Mouse (Mus musculus) heart, postnatal 4 days (tissue): Measurements from ENCODE around the gene Gde1. TPM values are rescaled to one million over a fixed set of nuclear protein-coding genes. Genes with fewer than 3 reads are reported as not detected.

Experiments
- DNase-seq: peaks from one replicate; pipeline ENCODE4 v3.0.0; 2021
- total RNA-seq, 2 experiments: library from RNA; stranded (reverse); gene quantifications; 2 replicates each; pipeline ENCODE4 v1.2.3; 2021

The Gde1 gene
- 10 to 100 TPM; 38.6 to 38.8 TPM for total RNA-seq

- DNase-seq = peak; percentile 91
These were observed at the start of gene Gde1 for GRCm38 (mm10) chr7:118705101-118705961. TSS of gene Gde1 (minus strand) at chr7:118705778.

DNA sequence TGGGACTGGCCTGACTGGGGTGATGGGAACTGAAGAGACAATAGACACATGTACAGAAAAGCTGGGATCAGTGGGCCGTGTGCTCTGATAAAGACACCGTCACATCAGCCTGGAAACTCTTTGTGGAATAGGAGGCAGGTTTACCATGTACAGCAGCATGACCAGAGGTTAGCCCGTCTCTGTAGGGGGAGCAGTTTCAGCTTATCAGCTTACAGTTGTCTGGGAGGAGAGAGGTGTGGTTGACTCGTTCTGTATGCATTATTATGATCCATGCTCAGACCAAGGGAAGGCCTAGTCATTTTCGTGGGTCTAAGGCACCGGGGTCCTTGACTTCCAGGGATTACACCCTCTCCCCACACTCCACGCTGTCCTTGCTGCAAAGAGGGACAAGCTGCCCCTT is 46.0 kb upstream of the Gde1 start:
- DNase-seq = no peak

DNA sequence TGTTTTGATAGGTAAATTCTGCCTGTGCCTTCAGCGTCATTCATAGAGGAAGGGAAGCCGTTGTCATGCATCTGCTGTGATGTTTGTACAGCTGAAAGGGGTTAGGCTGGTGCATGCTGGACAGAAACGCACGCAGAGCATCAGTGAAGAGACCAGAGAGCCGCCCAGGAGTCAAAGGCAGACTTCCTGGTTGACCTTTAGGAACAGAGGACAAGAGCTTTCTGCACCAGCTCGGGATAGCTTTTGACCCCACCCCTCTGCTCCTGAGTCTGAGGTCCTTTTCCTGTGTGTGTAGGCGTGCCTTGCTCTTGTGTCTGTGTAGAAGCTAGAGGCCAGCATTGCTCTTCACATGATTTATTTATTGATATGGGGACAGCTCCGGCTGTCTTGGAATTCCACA is 44.1 kb upstream of the Gde1 start:
- no peak for DNase-seq

- DNase-seq = no peak
These were observed 42.5 kb upstream of the Gde1 start for GRCm38 (mm10) chr7:118747891-118748672.

DNA sequence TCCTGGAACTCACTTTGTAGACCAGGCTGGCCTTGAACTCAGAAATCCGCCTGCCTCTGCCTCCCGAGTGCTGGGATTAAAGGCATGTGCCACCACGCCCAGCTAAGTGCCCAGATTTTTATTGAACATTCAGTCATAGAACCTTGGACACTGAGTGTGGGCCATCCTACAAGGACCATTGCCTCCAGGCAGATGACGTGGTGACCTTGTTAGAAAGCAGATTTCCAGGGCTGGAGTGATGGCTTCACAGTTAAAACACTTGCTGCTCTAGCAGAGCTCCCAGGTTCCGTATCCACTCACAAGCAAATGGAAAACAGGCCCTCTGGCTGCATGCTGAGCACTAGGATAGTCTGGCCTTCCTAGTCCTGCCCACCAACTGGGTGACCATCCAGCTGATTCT is 39.2 kb upstream of the Gde1 start:
- no peak for DNase-seq

GRCm38 (mm10) chr7:118742278-118742677 is 36.7 kb upstream of the Gde1 start:
- DNase-seq = no peak

GRCm38 (mm10) chr7:118740532-118741338 is 35.2 kb upstream of the Gde1 start:
- peak; percentile 98 for DNase-seq

- DNase-seq = peak; percentile 82
These were observed 34.5 kb upstream of the Gde1 start, which contains the start of gene Vps35l for GRCm38 (mm10) chr7:118739975-118740531. TSS of gene Vps35l (plus strand) at chr7:118740226.

DNA sequence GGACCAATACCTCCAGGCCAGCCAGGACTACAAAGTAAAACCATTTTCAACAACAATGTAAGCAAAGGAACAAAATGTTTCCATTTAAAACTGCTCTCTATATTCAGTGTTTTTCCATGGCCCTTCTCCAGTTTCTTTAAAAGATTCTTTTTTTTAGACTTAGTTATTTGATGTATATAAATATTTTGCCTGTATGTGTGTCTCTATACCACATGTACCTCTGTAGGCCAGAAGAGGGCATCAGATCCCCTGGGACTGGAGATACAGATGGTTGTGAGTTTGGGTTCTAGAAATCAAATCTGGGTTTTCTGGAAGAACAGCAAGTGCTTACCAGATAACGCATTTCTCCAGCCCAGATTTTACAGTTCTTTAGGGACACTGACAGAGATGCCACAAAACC is 33.2 kb upstream of the Gde1 start:
- no peak for DNase-seq

- no peak for DNase-seq
These were observed 27.6 kb upstream of the Gde1 start for GRCm38 (mm10) chr7:118733225-118733624.

GRCm38 (mm10) chr7:118731781-118732180 is 26.2 kb upstream of the Gde1 start:
- DNase-seq = no peak

- no peak for DNase-seq
These were observed 23.4 kb upstream of the Gde1 start for GRCm38 (mm10) chr7:118728846-118729587.

DNA sequence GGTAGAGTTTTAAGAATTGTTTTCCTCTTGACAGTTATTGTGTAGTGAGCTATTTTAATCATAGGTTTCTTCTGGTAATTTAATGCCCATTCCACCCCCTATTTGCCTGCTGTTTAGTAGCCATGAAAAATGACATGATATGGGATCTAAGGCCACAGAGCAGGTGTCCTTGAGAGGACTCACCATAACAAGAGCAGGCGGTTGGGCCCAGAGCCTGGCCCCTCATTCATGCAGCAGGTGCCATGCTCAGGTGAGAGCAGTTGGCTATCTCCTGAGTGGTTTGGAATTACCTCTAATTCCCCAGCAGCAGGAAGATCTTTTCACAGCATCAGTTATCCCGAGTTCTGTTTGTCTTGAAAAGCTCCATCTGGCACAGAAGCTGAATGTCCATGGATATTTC is 19.9 kb upstream of the Gde1 start:
- DNase-seq = no peak

- no peak for DNase-seq
These were observed 18.3 kb upstream of the Gde1 start for GRCm38 (mm10) chr7:118723927-118724326.

GRCm38 (mm10) chr7:118718066-118718465 is 12.5 kb upstream of the Gde1 start:
- DNase-seq = no peak

DNA sequence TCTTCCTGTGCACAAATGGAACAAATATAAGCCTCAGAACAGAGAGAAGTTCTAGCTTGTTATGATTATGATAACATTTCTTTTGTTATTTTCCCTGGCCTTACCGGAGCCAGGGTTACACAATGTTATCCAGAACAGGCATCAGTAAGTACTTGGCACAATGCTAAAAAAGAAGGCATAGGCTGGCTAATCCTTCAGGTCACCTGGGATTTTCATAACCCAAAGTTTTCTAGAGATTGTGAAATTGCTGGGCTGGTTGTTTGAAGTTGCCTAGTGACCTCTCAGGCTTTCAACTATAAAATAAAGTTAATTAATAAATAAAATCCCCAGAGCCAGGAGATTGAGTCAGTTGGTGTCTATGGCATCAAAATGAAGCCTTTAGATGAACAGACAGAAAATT is 9.3 kb upstream of the Gde1 start:
- no peak for DNase-seq

- peak; percentile 93 for DNase-seq
These were observed 6.9 kb upstream of the Gde1 start, which contains the start of gene Ccp110 for GRCm38 (mm10) chr7:118712228-118713173. TSS of gene Ccp110 (plus strand) at chr7:118712552.

DNA sequence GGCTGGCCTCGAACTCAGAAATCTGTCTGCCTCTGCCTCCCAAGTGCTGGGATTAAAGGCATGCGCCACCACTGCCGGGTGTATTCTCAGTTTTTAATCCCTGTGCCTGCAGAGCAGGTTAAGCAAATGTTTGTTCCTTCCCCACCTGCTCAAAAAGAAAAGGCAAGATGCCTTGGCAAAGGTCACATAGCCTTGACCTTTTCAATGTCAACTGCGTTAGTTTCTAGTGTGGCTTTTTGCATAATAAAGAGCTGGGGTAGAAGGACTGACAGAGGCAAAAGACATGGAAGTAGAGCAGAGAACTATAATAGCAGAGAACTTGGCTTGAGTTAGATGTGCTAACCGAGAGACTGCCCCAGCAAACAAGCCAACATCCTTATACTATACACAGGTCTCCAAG is 5.2 kb upstream of the Gde1 start:
- DNase-seq = no peak

GRCm38 (mm10) chr7:118708002-118708401 is 2.4 kb upstream of the Gde1 start:
- DNase-seq = peak; percentile 17

DNA sequence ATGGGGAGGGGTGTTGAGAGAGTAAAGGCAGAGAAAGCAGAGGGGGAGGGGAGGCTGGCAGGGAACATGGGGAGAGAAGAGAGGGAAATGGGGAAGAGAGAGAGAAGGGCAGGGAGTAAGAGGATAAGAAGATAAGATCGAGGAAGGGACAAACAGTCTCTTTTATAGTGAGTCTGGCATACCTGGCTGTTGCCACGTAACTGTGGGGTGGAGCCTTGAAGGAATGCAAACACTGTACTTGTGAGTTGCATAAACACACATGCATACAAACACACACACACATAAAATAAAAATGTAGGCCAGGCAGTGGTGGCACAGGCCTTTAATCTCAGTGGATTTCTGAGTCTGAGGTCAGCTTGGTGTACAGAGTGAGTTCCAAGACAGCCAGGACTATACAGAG is 1.6 kb upstream of the Gde1 start:
- no peak for DNase-seq
